Mouse (Mus musculus): ENCODE measurements around the gene 1110002E22Rik.

1110002E22Rik gene

DNA sequence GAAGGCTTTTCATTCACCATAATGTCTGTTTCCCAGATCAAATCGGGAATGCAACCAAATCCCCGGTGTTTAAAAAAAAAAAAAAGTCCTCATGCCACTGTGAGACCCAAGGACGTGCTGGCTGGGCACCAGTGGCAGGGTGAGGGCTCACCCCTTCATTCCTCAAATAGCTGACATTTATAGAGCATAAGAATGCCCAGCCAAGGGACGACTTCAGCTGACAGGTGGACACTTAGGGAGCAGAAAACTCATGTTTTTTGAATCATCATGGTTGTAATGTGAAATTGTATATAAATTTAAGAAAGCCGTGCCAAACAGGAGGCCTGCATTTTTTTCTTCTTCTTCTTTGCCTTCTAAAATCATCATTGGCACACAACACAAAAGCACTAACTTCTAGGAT, 40.2 kb downstream of the 1110002E22Rik start:
- no peak for DNase-seq (ENCODE audit: low read depth, low spot score)

DNA sequence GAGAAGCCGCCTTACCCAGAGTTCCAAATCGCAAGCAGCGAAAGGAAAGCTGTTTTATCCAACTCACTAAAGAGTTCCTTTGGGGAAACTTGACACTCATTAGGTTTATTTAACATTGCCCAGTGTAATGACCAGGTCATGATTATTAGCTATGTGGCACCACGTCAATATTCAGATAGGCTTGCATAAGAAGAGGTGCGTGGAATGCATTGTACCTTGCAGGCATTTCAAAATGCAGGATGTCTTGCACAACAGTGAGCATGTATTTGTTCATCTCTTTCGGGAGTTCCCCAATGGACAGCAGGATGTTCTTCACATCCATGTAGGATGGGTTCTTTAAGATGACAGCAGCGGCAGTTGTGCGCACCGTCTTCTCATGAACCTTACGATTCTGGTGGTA, 42.0 kb downstream of the 1110002E22Rik start:
- DNase-seq (ENCODE audit: low read depth, low spot score), result no peak

DNA sequence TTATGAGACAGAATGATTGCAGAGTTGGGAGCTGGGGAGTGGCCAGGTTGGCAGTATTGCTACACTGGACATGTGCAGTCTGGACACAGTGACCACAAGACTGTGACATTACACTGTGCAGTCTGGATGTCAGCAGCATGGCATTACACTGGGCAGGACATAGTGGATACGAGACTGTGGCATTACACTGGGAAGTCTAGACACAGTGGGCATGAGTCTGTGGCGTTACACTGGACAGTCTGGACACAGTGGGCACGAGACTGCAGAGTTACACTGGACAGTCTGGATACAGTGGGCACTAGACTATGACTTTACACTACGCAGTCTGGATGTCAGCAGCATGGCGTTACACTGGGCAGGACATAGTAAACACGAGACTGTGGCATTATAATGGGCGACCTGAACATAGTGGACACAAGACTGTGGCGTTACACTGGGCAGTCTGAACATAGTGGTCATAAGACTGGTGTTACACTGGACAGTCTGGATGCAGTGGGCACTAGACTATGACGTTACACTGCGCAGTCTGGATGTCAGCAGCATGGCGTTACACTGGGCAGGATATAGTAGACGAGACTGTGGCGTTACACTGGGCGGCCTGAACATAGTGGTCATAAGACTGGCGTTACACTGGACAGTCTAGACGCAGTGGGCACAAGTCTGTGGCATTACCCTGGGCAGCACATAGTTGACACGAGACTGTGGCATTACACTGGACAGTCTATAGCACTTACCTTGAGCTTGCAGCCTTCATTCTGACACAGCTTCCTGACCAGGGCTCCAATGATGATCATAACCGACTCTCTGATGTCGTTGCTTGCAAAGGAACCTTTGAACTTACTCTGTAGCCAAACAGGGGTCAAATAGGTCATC, 46.3 kb downstream of the 1110002E22Rik start:
- no peak for DNase-seq (ENCODE audit: low read depth, low spot score)

DNA sequence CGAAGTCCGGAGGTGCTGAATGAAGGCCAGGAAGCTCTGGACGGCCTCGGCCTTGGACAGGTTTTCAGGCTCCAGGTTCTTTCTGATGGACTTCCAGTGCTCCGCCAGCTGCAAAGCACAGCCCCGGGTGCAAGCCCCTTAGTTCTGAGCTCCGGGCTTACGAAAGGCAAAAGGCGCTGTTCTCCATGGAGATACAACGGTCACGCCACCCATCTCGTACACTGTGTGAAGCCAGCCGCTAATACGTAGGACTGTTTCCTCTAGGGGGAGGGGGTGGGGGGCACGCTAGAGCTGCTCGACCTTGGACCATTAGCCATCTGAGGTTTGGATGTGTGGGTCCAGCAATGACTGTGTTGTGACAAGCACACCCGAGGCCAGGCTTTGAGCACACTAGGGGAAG, 49.3 kb downstream of the 1110002E22Rik start:
- no peak for DNase-seq (ENCODE audit: low read depth, low spot score)

DNA sequence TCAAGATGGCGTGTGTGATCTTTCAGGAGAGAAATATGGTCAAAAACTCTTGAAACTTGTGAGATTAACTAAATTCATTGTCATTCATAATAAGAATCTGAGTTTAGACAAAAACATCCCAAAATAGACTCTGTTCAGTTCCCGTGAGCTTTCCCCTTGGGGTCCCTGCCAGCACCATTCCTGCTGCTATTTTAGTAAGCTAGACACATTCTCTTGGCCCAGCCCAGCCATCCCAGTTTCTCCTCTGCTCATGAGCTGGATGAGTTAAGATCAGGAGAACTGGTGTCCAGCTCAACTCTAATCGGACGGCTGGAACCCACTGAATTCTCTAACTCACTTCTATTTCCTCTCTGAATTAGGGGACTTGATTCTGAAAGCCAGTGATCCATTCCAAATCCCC, 52.0 kb downstream of the 1110002E22Rik start:
- no peak for DNase-seq (ENCODE audit: low read depth, low spot score)

DNA sequence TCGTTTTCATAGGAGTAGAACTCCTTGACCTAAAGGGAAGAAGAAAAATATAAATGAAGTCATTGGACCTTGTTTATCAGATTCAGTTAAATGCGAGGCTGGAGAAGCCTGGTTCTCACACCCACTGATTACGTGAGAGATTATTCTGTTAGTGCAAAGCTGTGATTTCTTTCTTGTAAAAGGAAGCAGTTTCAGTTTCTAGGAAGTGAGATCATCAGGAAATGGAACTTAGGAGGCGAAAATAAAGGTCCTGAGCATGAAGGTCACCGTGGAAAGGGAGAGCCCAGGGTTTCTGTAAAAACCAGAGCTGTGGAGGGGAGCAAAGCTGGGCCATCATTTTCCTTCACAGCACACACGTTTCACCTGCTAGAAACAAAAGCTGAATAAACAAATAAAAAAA, 53.5 kb downstream of the 1110002E22Rik start:
- no peak for DNase-seq (ENCODE audit: low read depth, low spot score)

DNA sequence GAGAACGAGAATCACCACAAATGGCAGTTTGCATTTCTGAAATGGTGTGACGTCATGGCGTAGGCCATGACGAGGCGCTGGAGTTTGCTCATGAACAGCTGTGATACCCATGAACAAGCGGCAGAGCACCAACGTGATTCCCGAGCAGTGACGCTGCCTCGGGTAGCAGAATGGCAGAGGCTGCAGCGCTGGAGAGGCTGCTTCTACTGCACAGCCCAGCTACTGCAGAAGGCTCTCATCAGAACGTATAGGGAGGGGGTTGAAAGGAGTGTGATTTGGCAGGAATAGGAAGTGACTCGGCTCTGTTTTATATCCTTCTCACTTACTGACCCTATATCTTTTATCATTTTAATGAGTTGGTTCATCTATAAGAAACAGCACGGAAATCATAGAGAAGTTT, 54.0 kb downstream of the 1110002E22Rik start:
- DNase-seq (ENCODE audit: low read depth, low spot score), result no peak

DNA sequence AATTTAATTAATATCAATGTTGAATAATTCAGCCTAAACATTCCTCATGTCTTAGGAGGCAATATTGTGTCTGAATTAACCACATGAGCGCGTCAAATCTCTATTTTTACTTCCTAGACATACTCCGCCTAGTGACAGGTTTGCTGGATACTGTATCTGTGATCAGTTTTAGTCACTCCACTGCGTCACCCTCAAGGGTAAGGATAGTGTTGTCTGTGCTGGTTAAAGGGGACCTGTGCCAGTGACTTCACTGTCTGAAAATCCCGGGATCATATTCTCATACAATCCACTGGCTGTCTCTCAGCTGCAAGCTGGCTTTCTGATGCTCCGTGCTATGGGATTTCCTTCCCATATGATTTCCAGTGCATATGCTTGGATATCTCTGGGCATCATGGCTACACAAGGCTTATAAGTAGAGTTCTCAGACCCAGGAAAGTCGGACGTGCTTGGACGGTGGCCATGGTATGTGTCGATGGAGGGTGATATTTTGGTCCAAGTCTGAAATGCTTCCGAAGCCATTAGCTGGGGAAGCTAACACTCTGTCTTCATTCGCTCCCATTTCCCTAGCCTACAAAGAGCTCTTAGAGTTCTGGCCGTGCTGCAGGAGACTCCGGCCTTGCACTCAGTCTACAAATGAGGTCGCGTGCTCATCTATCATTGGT, 54.7 kb downstream of the 1110002E22Rik start:
- DNase-seq (ENCODE audit: low read depth, low spot score), result no peak

DNA sequence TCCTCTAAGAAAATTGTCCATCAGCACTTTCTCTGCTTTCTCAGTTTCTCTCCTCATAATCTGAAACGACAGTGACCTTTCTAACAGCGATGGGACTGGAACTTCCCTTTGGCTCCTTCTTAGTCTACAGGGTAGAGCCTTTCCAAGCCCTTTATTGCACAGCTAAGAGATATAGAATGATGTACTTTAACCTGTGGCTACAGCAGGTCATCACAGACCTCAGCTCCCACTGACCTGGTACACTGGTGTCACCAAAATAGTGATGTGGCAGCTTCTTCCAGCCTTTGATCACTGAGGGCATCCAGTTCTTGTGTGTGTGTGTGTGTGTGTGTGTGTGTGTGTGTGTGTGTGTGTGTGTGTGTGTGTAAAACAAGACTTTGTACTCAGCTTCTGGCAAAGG, 56.6 kb downstream of the 1110002E22Rik start:
- no peak for DNase-seq (ENCODE audit: low read depth, low spot score)

DNA sequence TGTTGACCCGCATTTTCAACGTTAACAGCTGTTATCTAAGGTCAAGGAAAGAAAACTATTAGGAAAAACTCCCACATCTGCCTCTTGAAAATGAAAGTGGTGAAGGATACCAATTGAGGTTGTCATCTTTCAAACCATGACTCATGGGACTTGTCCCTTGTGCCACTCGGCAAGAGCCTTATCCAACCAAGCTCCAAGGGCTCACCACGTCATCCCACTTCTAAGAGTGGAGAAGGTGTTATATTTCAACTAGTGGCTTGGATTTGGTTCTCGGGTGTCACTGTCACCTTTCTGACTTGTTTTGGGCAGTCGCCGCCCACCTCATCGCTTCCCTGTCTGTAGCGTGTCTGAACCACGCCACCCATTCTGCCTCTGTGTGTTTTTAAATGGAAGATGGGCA, 59.0 kb downstream of the 1110002E22Rik start:
- DNase-seq (ENCODE audit: low read depth, low spot score), result no peak

DNA sequence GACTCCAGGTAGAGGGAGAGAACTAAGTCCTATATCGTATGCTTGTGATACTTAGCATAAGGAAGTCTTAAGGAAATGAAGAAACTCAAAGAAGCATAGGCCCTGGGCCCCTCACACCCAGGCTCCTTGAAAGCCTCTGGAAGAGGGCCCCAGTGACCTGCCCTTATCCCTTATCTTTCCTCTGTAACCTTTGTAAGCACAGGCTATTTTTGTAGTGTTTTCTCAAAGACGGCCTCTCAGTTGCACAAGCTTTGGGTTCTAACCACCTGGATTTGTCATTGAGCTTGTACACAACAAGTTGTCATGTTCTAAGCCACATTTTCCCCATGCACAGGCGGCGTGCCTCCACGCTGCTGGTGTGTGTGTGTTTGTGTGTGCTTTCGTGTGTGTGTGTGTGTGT, 64.3 kb downstream of the 1110002E22Rik start:
- DNase-seq (ENCODE audit: low read depth, low spot score), result no peak

DNA sequence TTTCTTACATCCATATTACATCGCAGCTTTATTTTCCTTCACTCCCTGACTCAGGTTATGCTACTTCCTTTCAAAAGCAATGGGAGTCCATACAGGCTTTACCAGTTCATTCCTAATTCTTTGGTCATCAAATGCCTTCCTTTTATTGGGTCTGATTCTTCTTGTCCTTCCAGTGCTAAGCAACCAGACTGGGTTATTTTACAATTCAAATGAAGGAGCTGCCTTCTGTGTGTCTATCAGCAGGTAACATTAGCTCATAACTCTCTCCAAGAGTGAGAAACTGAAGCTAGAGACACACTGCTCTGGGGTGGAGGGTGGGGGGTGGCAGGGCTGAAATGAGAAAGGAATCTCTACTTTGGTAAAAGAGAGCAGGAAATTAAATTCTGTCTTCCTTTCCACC, 65.8 kb downstream of the 1110002E22Rik start:
- DNase-seq (ENCODE audit: low read depth, low spot score), result no peak

Data from retina, adult 2 months (tissue).